Mouse (Mus musculus): ENCODE measurements around the gene Fastkd3. TPM values are rescaled to one million over a fixed set of nuclear protein-coding genes. Genes with fewer than 3 reads are reported as not detected.
A peak's percentile ranks its signal among the peaks of the same experiment; 100 is the strongest.
"Not testable (repeated sequence)": the region's sequence is repeated elsewhere in the genome, so short reads cannot be mapped to it uniquely, and the experiment has no call there.

The Fastkd3 gene
- polyA plus RNA-seq (2015; fragmentation: Nextera tagmentation; extraction: Ambion mirVana) = 22.9 and 27.8 TPM in 2 replicates

- H3K27me3 ChIP-seq = no peaks in the 10 kb centered on the region
- peak within 1 kb of the TSS; percentile 81 for H3K9ac ChIP-seq (replicated peaks)
- peaks cover 52% of the 10 kb centered on the region for H3K36me3 ChIP-seq
- peak within 1 kb of the TSS; percentile 74 for H3K4me3 ChIP-seq (replicated peaks)
- ATAC-seq = peak; percentile 99
- H3K4me1 ChIP-seq (replicated peaks) = peaks cover 20% of the 10 kb centered on the region
- peak within 1 kb of the TSS; percentile 95 for H3K4me2 ChIP-seq (replicated peaks)
- under 1% methylated on average over 81 of the region's 81 CpGs for WGBS
- peak within 1 kb of the TSS; percentile 77 for H3K27ac ChIP-seq
- no peaks in the 10 kb centered on the region for H3K9me3 ChIP-seq
Measured at GRCm38 (mm10) chr13:68581747-68582516, at the start of gene Fastkd3, which contains the start of gene Mtrr. TSS of gene Fastkd3 (plus strand) at chr13:68582234. TSS of gene Mtrr (minus strand) at chr13:68582149.

- not testable (repeated sequence) for H3K9me3 ChIP-seq; H3K4me3 ChIP-seq (replicated peaks); H3K4me1 ChIP-seq (replicated peaks); H3K27ac ChIP-seq; H3K4me2 ChIP-seq (replicated peaks); H3K36me3 ChIP-seq; H3K27me3 ChIP-seq; H3K9ac ChIP-seq (replicated peaks)
- peak; percentile 53; the same call in 1 of the 2 replicates for ATAC-seq
- 27% methylated on average over 5 of the region's 6 CpGs for WGBS
Measured at GRCm38 (mm10) chr13:68553391-68553790, 28.6 kb upstream of the Fastkd3 start.

- Histone ChIP-seq H3K4me1 (replicated peaks) (no peaks in the 10 kb centered on the region), H3K9ac (replicated peaks) (no peak overlapping the region), H3K36me3 (peaks cover 76% of the 10 kb centered on the region), H3K27me3 (no peaks in the 10 kb centered on the region), H3K27ac (no peak overlapping the region), H3K4me3 (replicated peaks) (no peak overlapping the region), H3K4me2 (replicated peaks) (no peak overlapping the region), H3K9me3 (no peaks in the 10 kb centered on the region)
- no peak for ATAC-seq
- WGBS = 95% methylated on average over 9 of the region's 9 CpGs
Measured at GRCm38 (mm10) chr13:68568110-68568509, 13.9 kb upstream of the Fastkd3 start.

- Histone ChIP-seq H3K27ac (no peak overlapping the region), H3K9me3 (no peaks in the 10 kb centered on the region), H3K4me1 (replicated peaks) (no peaks in the 10 kb centered on the region), H3K27me3 (no peaks in the 10 kb centered on the region), H3K4me2 (replicated peaks) (no peak overlapping the region), H3K36me3 (peaks cover 76% of the 10 kb centered on the region), H3K4me3 (replicated peaks) (no peak overlapping the region), H3K9ac (replicated peaks) (no peak overlapping the region)
- WGBS = 98% methylated on average over 11 of the region's 11 CpGs
- ATAC-seq = no peak
Measured at GRCm38 (mm10) chr13:68568548-68568947, 13.5 kb upstream of the Fastkd3 start.

GRCm38 (mm10) chr13:68569589-68570336, 12.3 kb upstream of the Fastkd3 start:
- Histone ChIP-seq H3K4me1 (replicated peaks) (no peaks in the 10 kb centered on the region), H3K4me3 (replicated peaks) (no peak overlapping the region), H3K27ac (no peak overlapping the region), H3K4me2 (replicated peaks) (no peak overlapping the region), H3K27me3 (no peaks in the 10 kb centered on the region), H3K9ac (replicated peaks) (no peak overlapping the region), H3K36me3 (peaks cover 69% of the 10 kb centered on the region), H3K9me3 (no peaks in the 10 kb centered on the region)
- peak; percentile 69 for ATAC-seq
- 73% methylated on average over 17 of the region's 17 CpGs for WGBS

- WGBS = 94% methylated on average over 19 of the region's 19 CpGs
- no peaks in the 10 kb centered on the region for H3K4me1 ChIP-seq (replicated peaks)
- H3K27ac ChIP-seq = no peak overlapping the region
- no peaks in the 10 kb centered on the region for H3K9me3 ChIP-seq
- no peak overlapping the region for H3K4me2 ChIP-seq (replicated peaks)
- no peaks in the 10 kb centered on the region for H3K27me3 ChIP-seq
- H3K36me3 ChIP-seq = peaks cover 63% of the 10 kb centered on the region
- no peak for ATAC-seq
- H3K4me3 ChIP-seq (replicated peaks) = no peak overlapping the region
- H3K9ac ChIP-seq (replicated peaks) = no peak overlapping the region
Measured at GRCm38 (mm10) chr13:68572247-68572646, 9.8 kb upstream of the Fastkd3 start.

- no peaks in the 10 kb centered on the region for H3K27me3 ChIP-seq
- 59% methylated on average over 10 of the region's 10 CpGs for WGBS
- H3K9me3 ChIP-seq = no peaks in the 10 kb centered on the region
- 0 out of 2 replicates have a peak overlapping the region, but pooled peaks have one; percentile 1 for H3K27ac ChIP-seq
- H3K36me3 ChIP-seq = peaks cover 65% of the 10 kb centered on the region
- ATAC-seq = peak; percentile 32
- H3K4me3 ChIP-seq (replicated peaks) = no peak overlapping the region
- no peaks in the 10 kb centered on the region for H3K4me1 ChIP-seq (replicated peaks)
- H3K4me2 ChIP-seq (replicated peaks) = no peak overlapping the region
- H3K9ac ChIP-seq (replicated peaks) = no peak overlapping the region
Measured at GRCm38 (mm10) chr13:68572966-68573913, 8.8 kb upstream of the Fastkd3 start.

- WGBS = 76% methylated on average over 4 of the region's 4 CpGs
- Histone ChIP-seq H3K4me1 (replicated peaks) (no peaks in the 10 kb centered on the region), H3K4me3 (replicated peaks) (no peak overlapping the region), H3K36me3 (peaks cover 69% of the 10 kb centered on the region), H3K27ac (no peak overlapping the region), H3K9ac (replicated peaks) (no peak overlapping the region), H3K9me3 (no peaks in the 10 kb centered on the region), H3K4me2 (replicated peaks) (no peak overlapping the region), H3K27me3 (no peaks in the 10 kb centered on the region)
- ATAC-seq = no peak
Measured at GRCm38 (mm10) chr13:68574398-68574797, 7.6 kb upstream of the Fastkd3 start.

- Histone ChIP-seq H3K4me2 (replicated peaks) (no peak overlapping the region), H3K36me3 (peaks cover 46% of the 10 kb centered on the region), H3K4me1 (replicated peaks) (peaks cover 15% of the 10 kb centered on the region), H3K9me3 (no peaks in the 10 kb centered on the region), H3K27ac (no peak overlapping the region), H3K27me3 (no peaks in the 10 kb centered on the region), H3K4me3 (replicated peaks) (no peak overlapping the region), H3K9ac (replicated peaks) (no peak overlapping the region)
- no peak for ATAC-seq
- WGBS = 95% methylated on average over 7 of the region's 7 CpGs
Measured at GRCm38 (mm10) chr13:68577945-68578344, 4.1 kb upstream of the Fastkd3 start.

GRCm38 (mm10) chr13:68581086-68581740, 821 bp upstream of the Fastkd3 start:
- no peaks in the 10 kb centered on the region for H3K27me3 ChIP-seq
- peak overlapping the region; percentile 68; the same call in 1 of the 2 replicates for H3K27ac ChIP-seq
- ATAC-seq = no peak
- WGBS = 27% methylated on average over 14 of the region's 14 CpGs
- peaks cover 20% of the 10 kb centered on the region for H3K4me1 ChIP-seq (replicated peaks)
- peak overlapping the region; percentile 95 for H3K4me2 ChIP-seq (replicated peaks)
- H3K9ac ChIP-seq (replicated peaks) = peak overlapping the region; percentile 81
- peaks cover 54% of the 10 kb centered on the region for H3K36me3 ChIP-seq
- H3K9me3 ChIP-seq = no peaks in the 10 kb centered on the region
- H3K4me3 ChIP-seq (replicated peaks) = peak overlapping the region; percentile 74

GRCm38 (mm10) chr13:68582517-68582780, 415 bp downstream of the Fastkd3 start:
- peak overlapping the region; percentile 74 for H3K4me3 ChIP-seq (replicated peaks)
- ATAC-seq = peak; percentile 21
- H3K27ac ChIP-seq = peak overlapping the region; percentile 77
- H3K27me3 ChIP-seq = no peaks in the 10 kb centered on the region
- WGBS = 0% methylated on average over 11 of the region's 11 CpGs
- H3K4me1 ChIP-seq (replicated peaks) = peaks cover 20% of the 10 kb centered on the region
- peak overlapping the region; percentile 81 for H3K9ac ChIP-seq (replicated peaks)
- peak overlapping the region; percentile 95 for H3K4me2 ChIP-seq (replicated peaks)
- peaks cover 52% of the 10 kb centered on the region for H3K36me3 ChIP-seq
- H3K9me3 ChIP-seq = no peaks in the 10 kb centered on the region
